ENCODE assay signal across 8 mouse cellular contexts in genomic region chrX:153007021-153007684, GRCm38 (mm10). TPM values are rescaled to one million over a fixed set of nuclear protein-coding genes. Genes with fewer than 3 reads are reported as not detected.
DNase-seq lines count a peak whose midpoint lies in the region; ATAC-seq and TF ChIP-seq lines count a peak whose summit lies in the region.

No protein-coding gene starts in this region.

- peak overlapping the region; percentile 73 for H3K9ac ChIP-seq in heart, embryonic 14.5 days (ENCODE audit: low read length)
- peak overlapping the region; percentile 50; the same call in 1 of the 2 replicates for H3K9ac ChIP-seq in kidney, postnatal 0 days (ENCODE audit: low read depth, low read length)
- H3K9ac ChIP-seq in liver, embryonic 12.5 days = peak overlapping the region; percentile 63
- peak overlapping the region; percentile 22; the same call in 1 of the 2 replicates for H3K9ac ChIP-seq in stomach, embryonic 15.5 days

- peak overlapping the region; percentile 20 to 68; a peak in 3 of 4 replicates for H3K27ac ChIP-seq in heart, embryonic 14.5 days (replicated peaks in 1 of 2; ENCODE audit: control insufficient read depth in 1 of 2, insufficient read depth in 1 of 2, low read depth in 2 of 2, low read length in 2 of 2)
- H3K27ac ChIP-seq in kidney, postnatal 0 days = no peak overlapping the region
- peak overlapping the region; percentile 51; the same call in 1 of the 2 replicates for H3K27ac ChIP-seq in liver, embryonic 12.5 days
- H3K27ac ChIP-seq in stomach, embryonic 15.5 days = peak overlapping the region; percentile 48; the same call in 1 of the 2 replicates

- no peaks in the 10 kb centered on the region for H3K4me1 ChIP-seq in heart, embryonic 14.5 days (ENCODE audit: control insufficient read depth in 2 of 2, insufficient read depth in 2 of 2, low read length in 2 of 2)
- no peaks in the 10 kb centered on the region for H3K4me1 ChIP-seq in kidney, postnatal 0 days (replicated peaks; ENCODE audit: insufficient read depth, low read length)
- no peaks in the 10 kb centered on the region; the same call in 1 of the 2 replicates for H3K4me1 ChIP-seq in liver, embryonic 12.5 days
- H3K4me1 ChIP-seq in stomach, embryonic 15.5 days = no peaks in the 10 kb centered on the region

- peak; percentile 94 for ATAC-seq in erythroid progenitor cell, adult 5-6 weeks (replicated peaks; ENCODE audit: low FRiP score, poor library complexity, severe bottlenecking)
- ATAC-seq in heart, embryonic 14.5 days (ENCODE audit: insufficient number of reproducible peaks, insufficient read depth, low FRiP score, low read depth) = peak; percentile 81
- peak; percentile 87 for ATAC-seq in kidney, postnatal 0 days (replicated peaks; ENCODE audit: low FRiP score, low read depth)
- peak; percentile 92 for ATAC-seq in liver, embryonic 12.5 days
- peak; percentile 89 for ATAC-seq in stomach, embryonic 15.5 days (ENCODE audit: insufficient read depth, low FRiP score, low read depth)

- no peak for TF ChIP-seq CTCF in kidney, postnatal 0 days (IDR thresholded peaks at IDR 0.05; ENCODE audit: low read depth)

- peak overlapping the region; percentile 69 for H3K4me2 ChIP-seq in heart, embryonic 14.5 days (ENCODE audit: low read length)
- H3K4me2 ChIP-seq in kidney, postnatal 0 days (ENCODE audit: low read length) = peak overlapping the region; percentile 67
- peak overlapping the region; percentile 78 for H3K4me2 ChIP-seq in liver, embryonic 12.5 days
- peak overlapping the region; percentile 60 for H3K4me2 ChIP-seq in stomach, embryonic 15.5 days

- WGBS in heart, embryonic 14.5 days = 19% methylated on average over 56 of the region's 58 CpGs
- WGBS in kidney, postnatal 0 days = 26% methylated on average over 58 of the region's 58 CpGs
- WGBS in liver, embryonic 12.5 days (ENCODE audit: insufficient replicate concordance) = 9% methylated on average over 43 of the region's 58 CpGs
- WGBS in stomach, embryonic 15.5 days = 23% methylated on average over 55 of the region's 58 CpGs

- no peaks in the 10 kb centered on the region; the same call in 1 of the 2 replicates for H3K27me3 ChIP-seq in heart, embryonic 14.5 days (ENCODE audit: control insufficient read depth, insufficient read depth, low read length)
- no peaks in the 10 kb centered on the region for H3K27me3 ChIP-seq in kidney, postnatal 0 days (ENCODE audit: insufficient read depth, low read length)
- peaks cover 14% of the 10 kb centered on the region for H3K27me3 ChIP-seq in liver, embryonic 12.5 days (replicated peaks)
- no peaks in the 10 kb centered on the region for H3K27me3 ChIP-seq in stomach, embryonic 15.5 days (replicated peaks)

- peak; percentile 18 for DNase-seq in CD4-positive helper T cell, adult 2 months (ENCODE audit: low read depth, low spot score)
- DNase-seq in c-Kit-negative CD71-positive TER-119-positive erythroid progenitor cells, embryonic 14.5 days (ENCODE audit: low read depth, low spot score) = peak; percentile 13
- DNase-seq in kidney, postnatal 0 days (ENCODE audit: low spot score) = peak; percentile 25
- peak; percentile 2 for DNase-seq in naive thymus-derived CD4-positive, alpha-beta T cell, adult 2 months (ENCODE audit: low read depth)

- H3K9me3 ChIP-seq in heart, embryonic 14.5 days (ENCODE audit: control insufficient read depth, low read length) = no peaks in the 10 kb centered on the region
- no peaks in the 10 kb centered on the region for H3K9me3 ChIP-seq in kidney, postnatal 0 days (replicated peaks; ENCODE audit: low read length)
- no peaks in the 10 kb centered on the region for H3K9me3 ChIP-seq in liver, embryonic 12.5 days (replicated peaks)
- no peaks in the 10 kb centered on the region for H3K9me3 ChIP-seq in stomach, embryonic 15.5 days

- no peaks in the 10 kb centered on the region for H3K36me3 ChIP-seq in heart, embryonic 14.5 days (ENCODE audit: control insufficient read depth, insufficient read depth, low read length)
- no peaks in the 10 kb centered on the region for H3K36me3 ChIP-seq in kidney, postnatal 0 days (ENCODE audit: insufficient read depth, low read length)
- H3K36me3 ChIP-seq in liver, embryonic 12.5 days = no peaks in the 10 kb centered on the region
- no peaks in the 10 kb centered on the region for H3K36me3 ChIP-seq in stomach, embryonic 15.5 days

- H3K4me3 ChIP-seq in heart, embryonic 14.5 days (ENCODE audit: control insufficient read depth in 1 of 2, insufficient read depth in 1 of 2, low read depth in 1 of 2, low read length in 2 of 2) = peak overlapping the region; percentile 51 to 57
- H3K4me3 ChIP-seq in kidney, postnatal 0 days (replicated peaks; ENCODE audit: low read depth, low read length) = peak overlapping the region; percentile 51
- H3K4me3 ChIP-seq in liver, embryonic 12.5 days = peak overlapping the region; percentile 61
- peak overlapping the region; percentile 56 for H3K4me3 ChIP-seq in stomach, embryonic 15.5 days (replicated peaks)

RNA-seq across cellular contexts. Expression of gene Usp51, which starts 0.9 kb away (rescaled TPM):
- total RNA-seq in erythroid progenitor cell, adult 5-6 weeks (2015; ENCODE audit: low replicate concordance) = 0.72 TPM in 1 of 2 replicates, not detected in the other
- not detected in 2 replicates for total RNA-seq in erythroid progenitor cell, adult 5-6 weeks (2017; ENCODE audit: low replicate concordance)
- 0.84 and 0.93 TPM in 2 replicates for polyA plus RNA-seq in heart, embryonic 14.5 days (2014; fragmentation: Nextera tagmentation; extraction: Ambion mirVana)
- polyA plus RNA-seq in kidney, postnatal 0 days (2015; fragmentation: Nextera tagmentation; extraction: Ambion mirVana) = 0.52 and 0.75 TPM in 2 replicates
- 0.42 and 1.1 TPM in 2 replicates for polyA plus RNA-seq in liver, embryonic 12.5 days (2016; fragmentation: Nextera tagmentation; extraction: Ambion mirVana)
- 1.1 and 1.2 TPM in 2 replicates for polyA plus RNA-seq in stomach, embryonic 15.5 days (2015; fragmentation: Nextera tagmentation; extraction: Ambion mirVana)

RNA-seq across cellular contexts. Expression of gene Mageh1, which starts 30.2 kb away (rescaled TPM):
- not detected in 2 replicates for total RNA-seq in erythroid progenitor cell, adult 5-6 weeks (2015; ENCODE audit: low replicate concordance)
- not detected in 2 replicates for total RNA-seq in erythroid progenitor cell, adult 5-6 weeks (2017; ENCODE audit: low replicate concordance)
- polyA plus RNA-seq in heart, embryonic 14.5 days (2014; fragmentation: Nextera tagmentation; extraction: Ambion mirVana) = 28.7 and 34.7 TPM in 2 replicates
- polyA plus RNA-seq in kidney, postnatal 0 days (2015; fragmentation: Nextera tagmentation; extraction: Ambion mirVana) = 57.8 and 60.9 TPM in 2 replicates
- 7.3 and 7.5 TPM in 2 replicates for polyA plus RNA-seq in liver, embryonic 12.5 days (2016; fragmentation: Nextera tagmentation; extraction: Ambion mirVana)
- polyA plus RNA-seq in stomach, embryonic 15.5 days (2015; fragmentation: Nextera tagmentation; extraction: Ambion mirVana) = 41.6 and 47.4 TPM in 2 replicates

Comparison
In these comparisons a context has a peak if more than half of its experiments do, and no peak if none do; other contexts are left out.
1. H3K9ac ChIP-seq: peak in every context shown above with its lines; median percentile 73 in heart, embryonic 14.5 days; 63 in liver, embryonic 12.5 days; 50 in kidney, postnatal 0 days; 22 in stomach, embryonic 15.5 days.